8 mouse cellular contexts compared by ENCODE assay signal in the genomic region with DNA sequence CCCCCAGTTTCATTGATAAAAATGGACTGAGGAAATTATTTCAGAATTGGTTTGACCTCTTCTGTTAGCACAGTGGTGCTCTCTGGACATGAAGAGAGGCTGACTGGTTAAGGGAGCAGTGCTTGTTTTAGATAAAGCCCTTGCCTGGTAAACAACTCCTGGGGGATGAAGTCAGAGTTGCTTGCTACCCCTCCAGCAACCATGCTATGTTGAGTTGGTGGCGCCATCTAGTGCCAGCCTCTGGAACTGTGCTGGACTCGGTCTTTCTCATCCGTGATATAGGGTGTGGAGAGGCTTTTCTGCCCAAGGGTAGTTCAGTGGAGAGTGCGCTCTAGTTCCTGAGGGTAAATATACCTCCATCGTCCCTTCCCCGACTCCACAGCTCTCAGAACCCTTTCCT. TPM values are rescaled to one million over a fixed set of nuclear protein-coding genes. Genes with fewer than 3 reads are reported as not detected.
DNase-seq lines count a peak whose midpoint lies in the region; ATAC-seq and TF ChIP-seq lines count a peak whose summit lies in the region.
"Had no signal": no experiment of that assay in that cellular context is flagged by ENCODE, and none has a peak within 500 bp of the region (broad histone marks: within the 10 kb centered on the region; RNA-seq: fewer than 3 reads in every experiment).

No protein-coding gene starts in this region.

- ATAC-seq in G1E (ENCODE audit: extremely low read depth, insufficient number of reproducible peaks, low FRiP score, poor library complexity, severe bottlenecking): no peak
- no peak for ATAC-seq in heart, embryonic 13.5 days (ENCODE audit: extremely low read depth, insufficient number of reproducible peaks, low FRiP score, low TSS enrichment)

- 30% methylated on average over 6 of the region's 6 CpGs for WGBS in embryonic facial prominence, embryonic 10.5 days
- WGBS in heart, embryonic 13.5 days: 29% methylated on average over 6 of the region's 6 CpGs

- no peak overlapping the region for H3K27ac ChIP-seq in embryonic facial prominence, embryonic 10.5 days (replicated peaks)
- H3K27ac ChIP-seq in heart, embryonic 13.5 days (replicated peaks): no peak overlapping the region
- H3K27ac ChIP-seq: limb, embryonic 13.5 days had no signal

- H3K27me3 ChIP-seq in G1E (ENCODE audit: insufficient read depth, low read length): peaks cover 3% of the 10 kb centered on the region; the same call in 1 of the 2 replicates
- 0 out of 2 replicates have a peak, but pooled peaks cover 2% of the 10 kb centered on the region for H3K27me3 ChIP-seq in embryonic facial prominence, embryonic 10.5 days (replicated peaks; ENCODE audit: low read depth, poor library complexity, severe bottlenecking)
- no peaks in the 10 kb centered on the region for H3K27me3 ChIP-seq in heart, embryonic 13.5 days (replicated peaks)
- peaks cover 41% of the 10 kb centered on the region for H3K27me3 ChIP-seq in megakaryocyte, embryonic 14.5 days (replicated peaks)
- H3K27me3 ChIP-seq: limb, embryonic 13.5 days had no signal

- no peak overlapping the region for H3K4me3 ChIP-seq in G1E (ENCODE audit: low read depth, low read length)
- H3K4me3 ChIP-seq in embryonic facial prominence, embryonic 10.5 days: no peak overlapping the region
- H3K4me3 ChIP-seq in heart, embryonic 13.5 days: no peak overlapping the region
- peak overlapping the region; percentile 79 for H3K4me3 ChIP-seq in megakaryocyte, embryonic 14.5 days (replicated peaks)
- H3K4me3 ChIP-seq: limb, embryonic 13.5 days had no signal

- H3K4me2 ChIP-seq in heart, embryonic 13.5 days: no peak overlapping the region

- peak; percentile 83 for TF ChIP-seq CTCF in G1E (IDR thresholded peaks at IDR 0.05; ENCODE audit: low read depth, low read length)

- H3K36me3 ChIP-seq in G1E (replicated peaks): no peaks in the 10 kb centered on the region
- peaks cover 18% of the 10 kb centered on the region for H3K36me3 ChIP-seq in embryonic facial prominence, embryonic 10.5 days (replicated peaks)
- no peaks in the 10 kb centered on the region for H3K36me3 ChIP-seq in heart, embryonic 13.5 days
- H3K36me3 ChIP-seq in megakaryocyte, embryonic 14.5 days (replicated peaks; ENCODE audit: low read length): no peaks in the 10 kb centered on the region
- H3K36me3 ChIP-seq: limb, embryonic 13.5 days had no signal

- no peaks in the 10 kb centered on the region for H3K9me3 ChIP-seq in G1E (replicated peaks)
- H3K9me3 ChIP-seq in embryonic facial prominence, embryonic 10.5 days: no peaks in the 10 kb centered on the region
- no peaks in the 10 kb centered on the region for H3K9me3 ChIP-seq in heart, embryonic 13.5 days
- peaks cover 4% of the 10 kb centered on the region; the same call in 1 of the 2 replicates for H3K9me3 ChIP-seq in megakaryocyte, embryonic 14.5 days
- H3K9me3 ChIP-seq: limb, embryonic 13.5 days had no signal

- no peaks in the 10 kb centered on the region for H3K4me1 ChIP-seq in G1E (ENCODE audit: insufficient read depth, low read depth, low read length)
- H3K4me1 ChIP-seq in embryonic facial prominence, embryonic 10.5 days: peaks cover 90% of the 10 kb centered on the region
- peaks cover 90% of the 10 kb centered on the region for H3K4me1 ChIP-seq in heart, embryonic 13.5 days
- peaks cover 62% of the 10 kb centered on the region for H3K4me1 ChIP-seq in megakaryocyte, embryonic 14.5 days

- peak; percentile 35 for DNase-seq in G1E (ENCODE audit: low spot score)
- DNase-seq in adrenal gland, postnatal 14 days: peak; percentile 83
- DNase-seq in embryonic facial prominence, embryonic 10.5 days (ENCODE audit: low spot score): peak; percentile 79
- peak; percentile 65 to 88 for DNase-seq in layer of hippocampus, postnatal 25 days (ENCODE audit: extremely low spot score in 1 of 2, low spot score in 1 of 2)
- peak; percentile 83 to 91 for DNase-seq in spleen, postnatal 14 days (ENCODE audit: low spot score in 2 of 2)

- peak overlapping the region; percentile 45; the same call in 1 of the 2 replicates for H3K9ac ChIP-seq in heart, embryonic 13.5 days
- H3K9ac ChIP-seq: limb, embryonic 13.5 days had no signal

RNA-seq across cellular contexts. Expression of a gene that starts 9.6 kb away (rescaled TPM):
- total RNA-seq in G1E (2014; fragmentation: Nextera tagmentation): 2.2 TPM in 1 of 2 replicates, not detected in the other
- total RNA-seq in G1E (2017): 0.22 and 0.35 TPM in 2 replicates
- polyA plus RNA-seq in G1E (2012): not detected in 2 replicates
- total RNA-seq in adrenal gland, postnatal 14 days (2021): 7.3 and 18.0 TPM in 2 replicates
- 12.2 and 12.4 TPM in 2 replicates for polyA plus RNA-seq in embryonic facial prominence, embryonic 10.5 days (2016; fragmentation: Nextera tagmentation; extraction: Ambion mirVana)
- 7.0 and 7.1 TPM in 2 replicates for polyA plus RNA-seq in heart, embryonic 13.5 days (2015; fragmentation: Nextera tagmentation; extraction: Ambion mirVana)
- 10 to 100 TPM in 1 of 2 experiments, 1 to 10 TPM in 1; 9.8 to 17.5 TPM for total RNA-seq in layer of hippocampus, postnatal 25 days (2021)
- polyA plus RNA-seq in megakaryocyte, embryonic 14.5 days (2012; ENCODE audit: insufficient read depth, low replicate concordance): 0.27 TPM in 1 of 2 replicates, not detected in the other

Comparison
In these comparisons a context has a peak if more than half of its experiments do, and no peak if none do; other contexts are left out.
1. DNase-seq: peak in every context shown above with its lines; median percentile 87 in spleen, postnatal 14 days; 83 in adrenal gland, postnatal 14 days; 79 in embryonic facial prominence, embryonic 10.5 days; 76 in layer of hippocampus, postnatal 25 days; 35 in G1E.